19 mouse cellular contexts compared by ENCODE assay signal in the genomic region with DNA sequence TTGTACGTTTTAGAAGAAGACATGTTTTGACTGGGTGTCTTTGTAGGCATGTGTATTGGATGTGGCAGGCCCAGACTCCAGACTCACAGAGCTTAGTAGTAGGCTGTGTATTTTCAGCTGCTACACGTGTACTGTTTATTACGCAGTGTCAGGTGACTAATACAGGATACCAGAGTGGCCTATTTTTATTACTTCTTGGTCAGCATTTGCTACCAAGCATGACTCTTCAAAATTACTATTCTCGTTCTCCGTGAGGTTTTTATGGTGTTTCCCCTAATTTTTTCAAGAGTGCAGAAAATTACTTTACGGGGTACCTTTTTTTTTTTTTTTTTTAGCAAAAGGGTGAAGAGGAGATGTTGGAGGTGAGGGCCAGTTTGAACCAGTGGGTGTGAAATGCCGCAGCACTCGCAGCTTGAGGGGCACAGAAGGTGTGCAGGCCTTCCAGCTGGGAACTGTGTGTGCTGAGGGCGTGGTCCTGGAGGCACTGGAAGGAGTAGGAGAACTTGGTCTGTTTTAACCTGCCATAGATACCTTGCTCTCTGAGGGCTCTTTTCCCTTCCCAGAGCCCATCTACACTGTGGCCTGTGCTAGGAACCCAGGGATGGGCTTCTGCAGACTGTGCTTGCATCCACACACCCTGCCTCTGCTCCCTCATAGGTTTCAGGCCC. TPM values are rescaled to one million over a fixed set of nuclear protein-coding genes. Genes with fewer than 3 reads are reported as not detected.
DNase-seq lines count a peak whose midpoint lies in the region; ATAC-seq and TF ChIP-seq lines count a peak whose summit lies in the region.
"Had no signal": no experiment of that assay in that cellular context is flagged by ENCODE, and none has a peak within 500 bp of the region (broad histone marks: within the 10 kb centered on the region; RNA-seq: fewer than 3 reads in every experiment).

No protein-coding gene starts in this region.

- no peak overlapping the region for H3K9ac ChIP-seq in intestine, postnatal 0 days (ENCODE audit: low read depth, low read length)
- H3K9ac ChIP-seq: heart, embryonic 12.5 days; liver, embryonic 14.5 days; midbrain, embryonic 13.5 days had no signal

- H3K4me1 ChIP-seq in intestine, postnatal 0 days (replicated peaks; ENCODE audit: control insufficient read depth, insufficient read depth, low read length), result peaks cover 14% of the 10 kb centered on the region

- H3K27me3 ChIP-seq in intestine, postnatal 0 days (replicated peaks; ENCODE audit: control insufficient read depth, insufficient read depth, low read length), result no peaks in the 10 kb centered on the region
- H3K27me3 ChIP-seq: heart, embryonic 12.5 days; midbrain, embryonic 13.5 days had no signal

- intact Hi-C loops in left cerebral cortex, adult 2 months (cut with DNase I), result loop anchor here (5.0 kb wide), 1 partner anchor 334 kb away; no protein-coding TSS in a partner anchor
- intact Hi-C loops in left cerebral cortex, postnatal 25 days (cut with DNase I), result loop anchor here (5.0 to 10.0 kb wide), 2 partner anchors 36 to 331 kb away; no protein-coding TSS in a partner anchor

- DNase-seq in left cerebral cortex, adult 2 months (ENCODE audit: extremely low spot score in 1 of 2, low spot score in 2 of 2), result no peak
- no peak for DNase-seq in left cerebral cortex, adult 9 months (ENCODE audit: low spot score in 2 of 2)
- peak; percentile 39 for DNase-seq in A20 (ENCODE audit: low read depth, low spot score)
- DNase-seq in right cerebral cortex, postnatal 14 days, result no peak
- DNase-seq in left cerebral cortex, postnatal 25 days (ENCODE audit: low spot score in 2 of 2), result no peak
- DNase-seq in adipocyte (ENCODE audit: low spot score), result no peak
- DNase-seq: cerebellum, postnatal 14 days; kidney, adult 11 months; kidney, postnatal 14 days; layer of hippocampus, adult 9-11 months; lung, postnatal 14 days; right cerebral cortex, postnatal 4 days; thymus, postnatal 25 days had no signal

- H3K9me3 ChIP-seq in intestine, postnatal 0 days (ENCODE audit: control insufficient read depth), result no peaks in the 10 kb centered on the region
- H3K9me3 ChIP-seq: heart, embryonic 12.5 days; hindbrain, embryonic 10.5 days; midbrain, embryonic 13.5 days had no signal

- H3K27ac ChIP-seq in left cerebral cortex, adult 2 months, result peak overlapping the region; percentile 24; the same call in 1 of the 2 replicates
- peak overlapping the region; percentile 54 for H3K27ac ChIP-seq in intestine, postnatal 0 days (ENCODE audit: low read depth, low read length)
- H3K27ac ChIP-seq: hindbrain, embryonic 10.5 days; liver, embryonic 14.5 days; midbrain, embryonic 13.5 days had no signal

- no peaks in the 10 kb centered on the region for H3K36me3 ChIP-seq in intestine, postnatal 0 days (ENCODE audit: control insufficient read depth, insufficient read depth)
- H3K36me3 ChIP-seq: midbrain, embryonic 13.5 days had no signal

- no peak overlapping the region for H3K4me3 ChIP-seq in left cerebral cortex, adult 2 months
- no peak overlapping the region for H3K4me3 ChIP-seq in intestine, postnatal 0 days (ENCODE audit: low read depth, low read length)
- H3K4me3 ChIP-seq: heart, embryonic 12.5 days; hindbrain, embryonic 10.5 days; midbrain, embryonic 13.5 days had no signal

- H3K4me2 ChIP-seq in intestine, postnatal 0 days (replicated peaks; ENCODE audit: low read depth), result peak overlapping the region; percentile 27
- H3K4me2 ChIP-seq: heart, embryonic 12.5 days; midbrain, embryonic 13.5 days had no signal

- WGBS in intestine, postnatal 0 days, result 53% methylated on average over 9 of the region's 9 CpGs

- TF ChIP-seq CTCF in left cerebral cortex, adult 2 months (IDR thresholded peaks at IDR 0.05), result no peak
- no peak for TF ChIP-seq CTCF in intestine, postnatal 0 days (IDR thresholded peaks at IDR 0.05; ENCODE audit: low read depth)

- peak; percentile 40 for ATAC-seq in activated CD4-positive, CD25-positive, alpha-beta regulatory T cell, adult 4 months
- ATAC-seq in intestine, postnatal 0 days, result peak; percentile 86
- ATAC-seq: midbrain, embryonic 13.5 days had no signal

RNA-seq across cellular contexts. Expression of a gene that starts 21.7 kb away (rescaled TPM):
- 10 to 100 TPM; 38.3 to 38.7 TPM for total RNA-seq in left cerebral cortex, adult 2 months (2021)
- polyA plus RNA-seq in activated CD4-positive, CD25-positive, alpha-beta regulatory T cell, adult 4 months (2017; shearing (Covaris generic)), result 10 to 100 TPM; 18.5 to 24.0 TPM
- polyA plus RNA-seq in intestine, postnatal 0 days (2015; fragmentation: Nextera tagmentation; extraction: Ambion mirVana), result 17.0 and 17.1 TPM in 2 replicates
- total RNA-seq in left cerebral cortex, postnatal 25 days (2021), result 10 to 100 TPM; 34.1 to 39.3 TPM
